Mouse (Mus musculus) forebrain, embryonic 11.5 days (tissue): Measurements from ENCODE around the gene Abhd11. TPM values are rescaled to one million over a fixed set of nuclear protein-coding genes. Genes with fewer than 3 reads are reported as not detected.

Experiments
- ATAC-seq: fragments of 200-750 bp; cut with Nextera tagmentation; replicated peaks from 2 replicates; pipeline ENCODE4 v1.8.0; 2017; ENCODE audit warnings: moderate TSS enrichment; ENCODE audit not compliant: low FRiP score
- DNase-seq: peaks from one replicate; pipeline ENCODE4 v3.0.0-alpha.2; 2017; ENCODE audit warnings: low spot score
- H3K27ac ChIP-seq: fragments of 300-500 bp; sonication (generic); 2 replicates; pipeline ENCODE4 v1.5.1; 2014; ENCODE audit warnings: low read depth, low read length
- H3K27me3 ChIP-seq: fragments of 300-500 bp; sonication (generic); 2 replicates; pipeline ENCODE4 v1.6.1; 2014; ENCODE audit warnings: mild to moderate bottlenecking, low read length, mixed read lengths; ENCODE audit not compliant: control insufficient read depth, insufficient read depth
- H3K36me3 ChIP-seq: fragments of 300-500 bp; sonication (generic); 2 replicates; pipeline ENCODE4 v1.6.1; 2014; ENCODE audit warnings: mild to moderate bottlenecking, low read length, moderate library complexity, mixed read lengths; ENCODE audit not compliant: control insufficient read depth, insufficient read depth
- H3K4me1 ChIP-seq: fragments of 300-500 bp; sonication (generic); replicated peaks from 2 replicates; pipeline ENCODE4 v1.6.1; 2014; ENCODE audit warnings: low read length, mixed read lengths; ENCODE audit not compliant: control insufficient read depth, insufficient read depth
- H3K4me2 ChIP-seq: fragments of 300-500 bp; sonication (generic); 2 replicates; pipeline ENCODE4 v1.6.1; 2014; ENCODE audit warnings: low read depth, mild to moderate bottlenecking, low read length, moderate library complexity, mixed read lengths; ENCODE audit not compliant: severe bottlenecking
- H3K4me3 ChIP-seq: fragments of 300-500 bp; sonication (generic); 2 replicates; pipeline ENCODE4 v1.5.1; 2014; ENCODE audit warnings: low read depth, low read length
- H3K9ac ChIP-seq: fragments of 300-500 bp; sonication (generic); 2 replicates; pipeline ENCODE4 v1.6.1; 2014; ENCODE audit warnings: low read length
- H3K9me3 ChIP-seq: fragments of 300-500 bp; sonication (generic); 2 replicates; pipeline ENCODE4 v1.6.1; 2016; ENCODE audit warnings: low read length, mixed read lengths; ENCODE audit not compliant: control insufficient read depth
- WGBS: fragments of 180-500 bp; shearing (Covaris S2); extraction: QIAGEN DNeasy Blood & Tissue Kit; methylation state at CpG from one replicate; pipeline ENCODE4 v1.1.7; 2014; 5-methylcytosine and 5-hydroxymethylcytosine counted together
- polyA plus RNA-seq: library from polyadenylated mRNA; unstranded; fragments of >200 nt; fragmentation: Nextera tagmentation; extraction: Ambion mirVana; gene quantifications from 2 replicates; pipeline ENCODE4 v1.2.1, GENCODE M21; 2014

Gene Abhd11
- polyA plus RNA-seq, 1 experiment from 2014 or later: 38.9 TPM

DNA sequence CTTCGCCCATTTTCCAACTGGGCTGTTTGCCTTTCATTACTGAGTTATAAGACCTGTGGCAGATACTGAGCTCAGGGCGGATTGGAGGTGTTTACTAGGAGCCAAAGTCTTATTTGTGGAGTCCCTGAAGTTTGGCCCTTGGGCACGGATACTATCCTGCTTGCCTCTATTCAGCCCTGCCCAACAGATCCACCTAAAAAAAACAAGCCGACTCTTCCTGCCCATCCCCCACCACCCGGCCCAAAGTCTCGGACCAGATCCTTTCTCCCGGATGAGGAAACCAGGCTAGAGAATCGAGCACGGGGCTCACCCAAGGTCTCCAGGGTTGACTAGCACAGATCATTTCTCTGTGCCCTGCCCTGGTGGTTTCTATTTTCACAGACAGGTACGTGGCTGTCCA is 27.8 kb upstream of the Abhd11 start:
- H3K9me3 ChIP-seq: no peaks in the 10 kb centered on the region
- peaks cover 16% of the 10 kb centered on the region for H3K27me3 ChIP-seq
- no peak overlapping the region for H3K4me2 ChIP-seq
- no peak overlapping the region for H3K27ac ChIP-seq
- H3K9ac ChIP-seq: no peak overlapping the region
- peaks cover 3% of the 10 kb centered on the region; the same call in 1 of the 2 replicates for H3K4me1 ChIP-seq
- H3K4me3 ChIP-seq: no peak overlapping the region
- no peaks in the 10 kb centered on the region for H3K36me3 ChIP-seq
- 70% methylated on average over 10 of the region's 10 CpGs for WGBS
- no peak for ATAC-seq
- no peak for DNase-seq

DNA sequence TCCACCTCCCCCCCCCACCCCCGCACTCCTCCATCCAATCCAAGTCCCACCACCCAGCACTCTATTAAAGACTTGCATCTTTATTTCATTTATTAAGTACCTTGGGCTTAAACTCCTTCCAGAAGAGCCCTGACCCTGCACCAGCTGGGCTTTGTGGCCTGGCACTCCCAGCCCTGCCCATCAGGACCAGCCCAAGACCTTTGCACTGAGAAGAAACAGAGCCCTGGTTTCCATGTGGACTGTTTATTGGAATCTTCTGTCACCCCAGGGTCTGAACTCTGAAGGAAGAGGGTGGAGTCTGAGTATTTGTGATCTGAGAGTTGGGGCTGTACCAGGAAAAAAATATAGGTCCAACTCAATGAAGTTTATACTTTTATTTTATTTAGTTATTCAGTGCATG is 25.8 kb upstream of the Abhd11 start:
- H3K4me1 ChIP-seq: peaks cover 6% of the 10 kb centered on the region; the same call in 1 of the 2 replicates
- H3K4me3 ChIP-seq: no peak overlapping the region
- H3K27ac ChIP-seq: no peak overlapping the region
- H3K4me2 ChIP-seq: no peak overlapping the region
- peaks cover 36% of the 10 kb centered on the region for H3K27me3 ChIP-seq
- 55% methylated on average over 1 of the region's 1 CpGs for WGBS
- no peaks in the 10 kb centered on the region for H3K9me3 ChIP-seq
- no peaks in the 10 kb centered on the region for H3K36me3 ChIP-seq
- no peak for DNase-seq
- H3K9ac ChIP-seq: no peak overlapping the region
- ATAC-seq: no peak

DNA sequence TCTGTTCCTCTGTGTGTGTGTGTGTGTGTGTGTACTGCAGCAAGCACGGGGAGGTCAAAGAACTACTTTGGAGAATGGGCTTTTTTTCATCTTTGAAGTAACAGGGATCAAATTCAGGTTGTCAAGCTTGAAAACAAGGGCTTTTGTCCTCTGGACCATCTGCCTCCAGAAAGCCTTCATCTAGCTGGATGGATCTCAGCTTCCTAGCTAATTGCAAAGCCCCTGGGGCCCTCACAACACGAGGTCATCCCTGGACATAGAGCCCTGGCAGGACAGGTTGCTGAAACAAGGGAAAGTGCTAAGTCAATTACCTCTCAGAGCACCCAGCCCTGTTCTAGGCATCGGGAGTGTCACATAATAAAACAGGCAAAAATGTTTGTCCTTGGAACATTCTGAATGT is 25.2 kb upstream of the Abhd11 start:
- H3K9ac ChIP-seq: no peak overlapping the region
- H3K36me3 ChIP-seq: no peaks in the 10 kb centered on the region
- DNase-seq (no peak), ATAC-seq (no peak)
- 13% methylated on average over 3 of the region's 3 CpGs for WGBS
- peaks cover 6% of the 10 kb centered on the region; the same call in 1 of the 2 replicates for H3K4me1 ChIP-seq
- no peak overlapping the region for H3K4me3 ChIP-seq
- no peaks in the 10 kb centered on the region for H3K9me3 ChIP-seq
- H3K27ac ChIP-seq: no peak overlapping the region
- H3K27me3 ChIP-seq: peaks cover 36% of the 10 kb centered on the region
- H3K4me2 ChIP-seq: no peak overlapping the region

DNA sequence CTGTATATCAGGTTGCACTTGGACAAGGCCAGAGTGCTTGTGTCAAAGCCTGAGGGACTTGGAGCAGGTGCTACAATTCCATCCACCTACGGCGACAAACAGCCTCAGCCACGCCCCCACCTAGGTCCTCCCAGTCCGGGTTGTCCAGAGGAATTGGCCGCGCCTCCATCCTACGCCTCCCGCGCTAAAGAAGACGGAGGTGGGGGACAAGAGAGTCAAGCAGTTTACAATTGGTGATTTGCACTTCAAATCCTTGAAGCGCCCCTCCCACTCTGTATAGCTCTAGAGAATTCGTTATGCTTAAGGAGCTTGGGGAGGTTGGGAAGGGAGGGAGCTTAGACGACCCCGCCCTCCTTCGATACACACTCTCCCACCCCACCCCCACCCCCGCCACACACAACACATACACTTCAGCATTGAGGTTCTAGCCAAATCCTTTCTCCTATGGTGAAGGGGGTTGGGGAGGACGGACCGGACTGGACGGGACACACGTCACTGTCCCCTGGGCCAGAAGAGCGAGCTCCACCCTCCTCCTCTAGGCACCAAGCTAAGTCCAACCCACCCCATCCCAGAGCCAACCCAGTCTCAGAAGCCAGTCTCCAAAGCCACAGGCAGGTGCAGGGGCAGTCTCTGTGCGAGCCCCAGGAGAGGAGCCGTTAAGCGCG is 23.2 kb upstream of the Abhd11 start, which contains the start of gene Cldn3:
TSS of gene Cldn3 (plus strand) at position 582 of the 665 bp plus-strand sequence.
- Histone ChIP-seq H3K36me3 (no peaks in the 10 kb centered on the region), H3K4me1 (peaks cover 6% of the 10 kb centered on the region; the same call in 1 of the 2 replicates), H3K9ac (no peak within 1 kb of the TSS), H3K9me3 (no peaks in the 10 kb centered on the region), H3K27me3 (peaks cover 36% of the 10 kb centered on the region), H3K4me2 (peak within 1 kb of the TSS; percentile 31; the same call in 1 of the 2 replicates), H3K27ac (no peak within 1 kb of the TSS), H3K4me3 (peak within 1 kb of the TSS; percentile 21)
- WGBS: 1% methylated on average over 25 of the region's 25 CpGs
- ATAC-seq (peak; percentile 56), DNase-seq (peak; percentile 59)

DNA sequence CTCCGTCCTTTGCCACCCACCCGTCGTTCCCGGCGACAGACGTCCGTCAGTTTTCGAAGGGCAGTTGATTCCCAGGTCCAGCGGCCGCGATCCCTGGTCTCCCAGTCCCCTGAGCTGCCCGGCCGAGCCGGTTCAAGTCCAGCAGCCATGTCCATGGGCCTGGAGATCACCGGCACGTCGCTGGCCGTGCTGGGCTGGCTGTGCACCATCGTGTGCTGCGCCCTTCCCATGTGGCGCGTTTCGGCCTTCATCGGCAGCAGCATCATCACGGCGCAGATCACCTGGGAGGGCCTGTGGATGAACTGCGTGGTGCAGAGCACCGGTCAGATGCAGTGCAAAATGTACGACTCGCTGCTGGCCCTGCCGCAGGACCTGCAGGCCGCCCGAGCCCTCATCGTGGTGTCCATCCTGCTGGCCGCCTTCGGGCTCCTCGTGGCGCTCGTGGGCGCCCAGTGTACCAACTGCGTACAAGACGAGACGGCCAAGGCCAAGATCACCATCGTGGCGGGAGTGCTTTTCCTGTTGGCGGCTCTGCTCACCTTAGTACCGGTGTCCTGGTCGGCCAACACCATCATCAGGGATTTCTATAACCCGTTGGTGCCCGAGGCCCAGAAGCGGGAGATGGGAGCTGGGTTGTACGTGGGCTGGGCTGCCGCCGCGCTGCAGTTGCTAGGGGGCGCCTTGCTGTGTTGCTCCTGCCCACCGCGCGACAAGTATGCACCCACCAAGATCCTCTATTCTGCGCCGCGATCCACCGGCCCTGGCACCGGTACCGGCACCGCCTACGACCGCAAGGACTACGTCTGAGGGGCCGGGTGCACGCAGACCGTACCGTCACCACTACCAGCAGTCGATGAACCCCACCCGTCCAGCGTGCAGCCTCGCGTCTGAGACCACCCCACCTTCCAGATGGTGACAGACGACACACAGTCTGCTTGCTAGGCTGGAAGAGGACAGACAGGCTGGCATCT is 22.4 kb upstream of the Abhd11 start:
- DNase-seq (peak; percentile 66), ATAC-seq (peak; percentile 18; the same call in 1 of the 2 replicates)
- Histone ChIP-seq H3K4me2 (peak overlapping the region; percentile 31; the same call in 1 of the 2 replicates), H3K27me3 (peaks cover 36% of the 10 kb centered on the region), H3K4me3 (peak overlapping the region; percentile 21), H3K9ac (no peak overlapping the region), H3K4me1 (peaks cover 6% of the 10 kb centered on the region; the same call in 1 of the 2 replicates), H3K27ac (no peak overlapping the region), H3K9me3 (no peaks in the 10 kb centered on the region), H3K36me3 (no peaks in the 10 kb centered on the region)
- WGBS: 3% methylated on average over 79 of the region's 79 CpGs

DNA sequence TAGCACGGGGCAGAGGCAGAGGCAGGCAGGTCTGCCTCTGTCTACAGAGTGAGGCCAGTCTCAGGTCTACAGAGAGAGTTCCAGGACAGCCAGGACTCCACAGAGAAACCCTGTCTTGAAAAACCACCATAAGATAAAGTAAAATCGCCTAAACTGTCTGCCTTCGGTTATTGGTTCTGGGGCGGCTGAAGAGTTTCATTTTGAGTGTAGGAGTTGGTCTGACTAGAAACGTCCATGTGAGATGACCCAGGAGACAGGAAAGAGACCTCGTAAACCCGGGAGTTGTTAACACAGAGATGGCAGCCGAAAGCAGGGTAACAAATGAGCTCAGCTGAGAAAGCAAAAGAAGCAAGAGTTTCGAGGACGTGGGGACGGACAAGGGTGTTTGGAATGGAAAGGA is 19.8 kb upstream of the Abhd11 start:
- DNase-seq: no peak
- WGBS: 76% methylated on average over 11 of the region's 11 CpGs
- no peaks in the 10 kb centered on the region for H3K9me3 ChIP-seq

DNA sequence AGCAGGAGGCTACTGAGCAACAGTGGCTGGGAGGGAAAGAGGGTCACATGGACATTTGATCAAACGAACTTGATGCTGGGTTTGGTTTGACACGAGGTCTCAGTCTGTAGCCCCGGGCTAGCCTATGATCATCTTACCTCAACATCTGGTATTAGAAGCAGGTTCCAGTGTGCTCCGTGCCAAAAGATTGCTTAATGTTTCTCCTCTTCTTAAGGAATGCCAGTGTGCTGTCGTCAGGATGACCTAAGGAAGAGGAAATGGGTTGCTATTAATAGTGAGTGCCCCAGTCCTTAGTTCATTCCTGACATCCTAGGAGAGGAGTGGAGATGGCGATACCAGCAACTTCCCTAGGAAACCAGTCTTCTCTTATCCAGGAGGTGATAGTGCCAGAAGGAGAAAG is 19.2 kb upstream of the Abhd11 start:
- no peak for ATAC-seq
- Histone ChIP-seq H3K4me2 (no peak overlapping the region), H3K4me3 (no peak overlapping the region), H3K27ac (no peak overlapping the region), H3K9ac (no peak overlapping the region), H3K4me1 (0 out of 2 replicates have a peak, but pooled peaks cover 3% of the 10 kb centered on the region), H3K9me3 (no peaks in the 10 kb centered on the region), H3K27me3 (peaks cover 33% of the 10 kb centered on the region), H3K36me3 (no peaks in the 10 kb centered on the region)
- no peak for DNase-seq
- 68% methylated on average over 6 of the region's 6 CpGs for WGBS

More for the DNA sequence above, 19.8 kb upstream of the Abhd11 start:
- peaks cover 36% of the 10 kb centered on the region for H3K27me3 ChIP-seq
- no peak overlapping the region for H3K4me3 ChIP-seq
- no peak overlapping the region for H3K27ac ChIP-seq
- no peak overlapping the region for H3K4me2 ChIP-seq
- ATAC-seq: no peak
- 0 out of 2 replicates have a peak, but pooled peaks cover 3% of the 10 kb centered on the region for H3K4me1 ChIP-seq
- no peaks in the 10 kb centered on the region for H3K36me3 ChIP-seq
- no peak overlapping the region for H3K9ac ChIP-seq

DNA sequence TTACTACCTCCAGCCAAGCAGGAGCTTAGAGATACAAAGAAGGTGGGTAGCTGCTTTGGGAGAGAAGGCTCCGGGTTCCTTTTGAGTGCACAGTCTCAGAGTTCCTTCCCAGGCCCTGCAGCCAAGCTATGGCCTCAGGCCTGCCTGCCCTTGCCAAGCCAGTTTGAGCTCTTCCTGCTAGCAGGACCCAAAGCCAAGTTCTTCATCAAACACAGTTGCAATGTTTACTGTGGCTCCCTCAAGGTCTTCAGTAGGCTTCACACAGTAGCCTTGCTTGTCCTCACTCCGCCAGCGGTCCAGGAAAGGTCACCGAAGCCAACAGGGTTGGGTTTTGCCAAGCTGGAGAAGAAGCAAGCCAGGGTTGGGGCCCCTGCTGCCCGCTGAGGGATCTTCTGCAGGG is 16.4 kb upstream of the Abhd11 start:
- 87% methylated on average over 5 of the region's 5 CpGs for WGBS
- Histone ChIP-seq H3K4me3 (no peak overlapping the region), H3K36me3 (no peaks in the 10 kb centered on the region), H3K27me3 (peaks cover 6% of the 10 kb centered on the region), H3K4me1 (no peaks in the 10 kb centered on the region), H3K27ac (no peak overlapping the region), H3K4me2 (no peak overlapping the region), H3K9me3 (no peaks in the 10 kb centered on the region), H3K9ac (no peak overlapping the region)
- DNase-seq (no peak), ATAC-seq (no peak)
